21 mouse cellular contexts compared by ENCODE assay signal in the genomic region with DNA sequence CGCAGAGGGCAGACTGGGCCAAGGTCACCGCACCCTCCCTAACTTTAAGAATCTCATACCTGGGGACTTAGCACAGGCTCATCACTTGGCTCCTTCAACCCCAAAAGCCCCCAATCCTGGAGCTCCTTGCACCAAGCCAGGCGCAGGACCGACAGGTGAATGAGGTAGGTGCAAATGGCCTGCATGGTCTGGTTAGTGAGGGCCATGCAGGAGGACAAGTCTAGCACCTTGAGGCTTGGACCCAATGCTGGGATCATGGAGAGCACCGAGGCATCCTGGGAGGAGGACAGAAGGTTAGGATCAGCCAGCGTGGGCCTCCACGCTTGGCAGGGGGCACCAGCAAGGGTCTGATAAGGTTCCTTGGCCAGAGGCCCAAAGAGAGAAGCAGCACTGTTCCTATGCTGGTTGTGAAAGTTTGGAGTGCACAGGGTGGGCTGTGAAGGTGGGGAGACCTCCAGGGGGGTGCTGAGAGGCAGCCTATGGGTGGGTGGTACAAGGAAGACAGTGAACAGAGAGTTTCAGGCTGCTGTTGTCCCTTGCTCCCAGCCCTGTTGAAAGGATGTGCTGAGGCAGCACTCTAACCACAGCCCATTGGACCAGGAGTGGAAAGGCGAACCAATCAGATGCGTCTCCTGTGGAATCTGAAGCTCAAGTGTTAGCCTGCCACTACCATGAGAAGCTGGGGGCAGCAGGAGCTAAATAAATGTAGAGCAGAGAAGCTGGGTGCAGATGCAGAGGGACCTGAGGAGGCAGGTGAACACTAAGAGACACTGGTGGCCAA. TPM values are rescaled to one million over a fixed set of nuclear protein-coding genes. Genes with fewer than 3 reads are reported as not detected.
DNase-seq lines count a peak whose midpoint lies in the region; ATAC-seq and TF ChIP-seq lines count a peak whose summit lies in the region.
"Had no signal": no experiment of that assay in that cellular context is flagged by ENCODE, and none has a peak within 500 bp of the region (broad histone marks: within the 10 kb centered on the region; RNA-seq: fewer than 3 reads in every experiment).

No protein-coding gene starts in this region.

- H3K4me2 ChIP-seq in forebrain, embryonic 12.5 days: no peak overlapping the region
- H3K4me2 ChIP-seq in forebrain, embryonic 16.5 days (ENCODE audit: low read length): no peak overlapping the region
- H3K4me2 ChIP-seq in heart, postnatal 0 days (ENCODE audit: low read depth, low read length): no peak overlapping the region
- peak overlapping the region; percentile 54 for H3K4me2 ChIP-seq in liver, embryonic 15.5 days
- H3K4me2 ChIP-seq: embryonic facial prominence, embryonic 13.5 days; hindbrain, embryonic 14.5 days; limb, embryonic 12.5 days had no signal

- no peaks in the 10 kb centered on the region for H3K4me1 ChIP-seq in forebrain, embryonic 12.5 days
- H3K4me1 ChIP-seq in forebrain, embryonic 16.5 days (replicated peaks; ENCODE audit: control insufficient read depth, insufficient read depth, low read length): no peaks in the 10 kb centered on the region
- H3K4me1 ChIP-seq in heart, postnatal 0 days (ENCODE audit: control insufficient read depth, insufficient read depth): peaks cover 29% of the 10 kb centered on the region
- peaks cover 59% of the 10 kb centered on the region for H3K4me1 ChIP-seq in liver, embryonic 15.5 days (replicated peaks)
- H3K4me1 ChIP-seq: embryonic facial prominence, embryonic 13.5 days; limb, embryonic 12.5 days had no signal

- TF ChIP-seq EP300 in heart, postnatal 0 days (IDR thresholded peaks at IDR 0.05; ENCODE audit: low read depth): no peak

- H3K9me3 ChIP-seq in forebrain, embryonic 12.5 days: no peaks in the 10 kb centered on the region
- no peaks in the 10 kb centered on the region for H3K9me3 ChIP-seq in forebrain, embryonic 16.5 days (ENCODE audit: control insufficient read depth, low read length)
- H3K9me3 ChIP-seq in heart, postnatal 0 days (replicated peaks; ENCODE audit: control insufficient read depth, low read length): no peaks in the 10 kb centered on the region
- no peaks in the 10 kb centered on the region for H3K9me3 ChIP-seq in liver, embryonic 15.5 days (replicated peaks)
- H3K9me3 ChIP-seq: embryonic facial prominence, embryonic 13.5 days; limb, embryonic 12.5 days; megakaryocyte, embryonic 14.5 days had no signal

- 87% methylated on average over 9 of the region's 9 CpGs for WGBS in forebrain, embryonic 12.5 days
- 79% methylated on average over 9 of the region's 9 CpGs for WGBS in forebrain, embryonic 16.5 days
- WGBS in heart, postnatal 0 days: 57% methylated on average over 9 of the region's 9 CpGs
- 72% methylated on average over 9 of the region's 9 CpGs for WGBS in liver, embryonic 15.5 days (ENCODE audit: insufficient replicate concordance)

- H3K27me3 ChIP-seq in forebrain, embryonic 12.5 days: no peaks in the 10 kb centered on the region
- H3K27me3 ChIP-seq in forebrain, embryonic 16.5 days (replicated peaks; ENCODE audit: control insufficient read depth, insufficient read depth, low read length): no peaks in the 10 kb centered on the region
- no peaks in the 10 kb centered on the region for H3K27me3 ChIP-seq in heart, postnatal 0 days (ENCODE audit: control insufficient read depth, insufficient read depth, low read length)
- no peaks in the 10 kb centered on the region for H3K27me3 ChIP-seq in liver, embryonic 15.5 days
- H3K27me3 ChIP-seq: embryonic facial prominence, embryonic 13.5 days; limb, embryonic 12.5 days; megakaryocyte, embryonic 14.5 days had no signal

- 0 out of 2 replicates have a peak overlapping the region, but pooled peaks have one; percentile 7 for H3K9ac ChIP-seq in forebrain, embryonic 12.5 days
- no peak overlapping the region for H3K9ac ChIP-seq in forebrain, embryonic 16.5 days (replicated peaks; ENCODE audit: low read depth, low read length)
- H3K9ac ChIP-seq in heart, postnatal 0 days (replicated peaks; ENCODE audit: low read depth, low read length): no peak overlapping the region
- H3K9ac ChIP-seq in liver, embryonic 15.5 days: peak overlapping the region; percentile 35; the same call in 1 of the 2 replicates
- H3K9ac ChIP-seq: embryonic facial prominence, embryonic 13.5 days; forebrain, postnatal 0 days; hindbrain, embryonic 14.5 days; limb, embryonic 12.5 days had no signal

- peaks cover 77% of the 10 kb centered on the region for H3K36me3 ChIP-seq in forebrain, embryonic 12.5 days (replicated peaks)
- H3K36me3 ChIP-seq in forebrain, embryonic 16.5 days (ENCODE audit: control insufficient read depth, insufficient read depth): peaks cover 8% of the 10 kb centered on the region; the same call in 1 of the 2 replicates
- H3K36me3 ChIP-seq in heart, postnatal 0 days (replicated peaks; ENCODE audit: control insufficient read depth, insufficient read depth, low read length): peaks cover 43% of the 10 kb centered on the region
- H3K36me3 ChIP-seq in liver, embryonic 15.5 days (replicated peaks): peaks cover 100% of the 10 kb centered on the region

- no peak overlapping the region for H3K4me3 ChIP-seq in forebrain, embryonic 12.5 days (replicated peaks)
- H3K4me3 ChIP-seq in forebrain, embryonic 16.5 days (replicated peaks; ENCODE audit: low read length): no peak overlapping the region
- no peak overlapping the region for H3K4me3 ChIP-seq in heart, postnatal 0 days (ENCODE audit: low read depth, low read length)
- H3K4me3 ChIP-seq in liver, embryonic 15.5 days (replicated peaks): no peak overlapping the region
- H3K4me3 ChIP-seq: embryonic facial prominence, embryonic 13.5 days; layer of hippocampus, adult 2 months; limb, embryonic 12.5 days had no signal

- TF ChIP-seq CTCF in heart, postnatal 0 days (IDR thresholded peaks at IDR 0.05; ENCODE audit: low read depth): no peak

- H3K27ac ChIP-seq in forebrain, embryonic 12.5 days: no peak overlapping the region
- no peak overlapping the region for H3K27ac ChIP-seq in forebrain, embryonic 16.5 days (ENCODE audit: low read length)
- H3K27ac ChIP-seq in heart, postnatal 0 days (ENCODE audit: low read depth): no peak overlapping the region
- H3K27ac ChIP-seq in liver, embryonic 15.5 days (replicated peaks): peak overlapping the region; percentile 60
- H3K27ac ChIP-seq: embryonic facial prominence, embryonic 13.5 days; hindbrain, embryonic 14.5 days; kidney, postnatal 0 days; layer of hippocampus, adult 2 months; limb, embryonic 12.5 days had no signal

- no peak for DNase-seq in heart, postnatal 0 days (ENCODE audit: low spot score)
- DNase-seq in heart, adult 9 months (ENCODE audit: low spot score in 2 of 2): no peak
- peak; percentile 49 for DNase-seq in liver
- DNase-seq in spleen, adult 18-20 months: no peak
- DNase-seq in gastrocnemius, adult 18-20 months (ENCODE audit: low spot score): no peak
- DNase-seq: adrenal gland, postnatal 10 days; cerebellum, postnatal 14 days; forebrain, postnatal 0 days; gastrocnemius, postnatal 25 days; thymus, postnatal 4 days had no signal

- no peak for ATAC-seq in forebrain, embryonic 12.5 days (ENCODE audit: low FRiP score)
- ATAC-seq in forebrain, embryonic 16.5 days: no peak
- ATAC-seq in heart, postnatal 0 days (ENCODE audit: insufficient read depth, low read depth): 0 out of 2 replicates have a peak, but pooled peaks have one; percentile 38
- peak; percentile 22 for ATAC-seq in liver, embryonic 15.5 days (ENCODE audit: insufficient read depth)
- ATAC-seq: forebrain, postnatal 0 days; intestine, postnatal 0 days had no signal

RNA-seq across cellular contexts. Expression of a gene that starts 8.4 kb away (rescaled TPM):
- 1.3 and 1.4 TPM in 2 replicates for polyA plus RNA-seq in forebrain, embryonic 12.5 days (2016; fragmentation: Nextera tagmentation; extraction: Ambion mirVana)
- polyA plus RNA-seq in forebrain, embryonic 16.5 days (2015; fragmentation: Nextera tagmentation; extraction: Ambion mirVana): 0.76 and 1.3 TPM in 2 replicates
- total RNA-seq in heart, postnatal 0 days (2014; rRNA removed; ENCODE audit: low replicate concordance): 1.4 and 2.2 TPM in 2 replicates
- polyA plus RNA-seq in heart, postnatal 0 days (2015; fragmentation: Nextera tagmentation; extraction: Ambion mirVana): 1.6 and 1.9 TPM in 2 replicates
- polyA plus RNA-seq in liver, embryonic 15.5 days (2015; fragmentation: Nextera tagmentation; extraction: Ambion mirVana): 3.4 and 4.4 TPM in 2 replicates
- total RNA-seq in gastrocnemius, adult 18-20 months (2021): 1 to 10 TPM; 1.3 to 2.2 TPM

RNA-seq across cellular contexts. Expression of a gene that starts 12.3 kb away (rescaled TPM):
- polyA plus RNA-seq in forebrain, embryonic 12.5 days (2016; fragmentation: Nextera tagmentation; extraction: Ambion mirVana): 0.78 and 1.1 TPM in 2 replicates
- polyA plus RNA-seq in forebrain, embryonic 16.5 days (2015; fragmentation: Nextera tagmentation; extraction: Ambion mirVana): 0.36 and 0.99 TPM in 2 replicates
- 4.0 and 5.8 TPM in 2 replicates for total RNA-seq in heart, postnatal 0 days (2014; rRNA removed; ENCODE audit: low replicate concordance)
- polyA plus RNA-seq in heart, postnatal 0 days (2015; fragmentation: Nextera tagmentation; extraction: Ambion mirVana): 1.1 and 1.5 TPM in 2 replicates
- polyA plus RNA-seq in liver, embryonic 15.5 days (2015; fragmentation: Nextera tagmentation; extraction: Ambion mirVana): 10.4 and 11.8 TPM in 2 replicates
- 1 to 10 TPM in 1 of 2 experiments, under 1 TPM in 1; 0.89 to 1.4 TPM for total RNA-seq in gastrocnemius, adult 18-20 months (2021)

RNA-seq across cellular contexts. Expression of a gene that starts 12.3 kb away (rescaled TPM):
- 87.5 and 89.7 TPM in 2 replicates for polyA plus RNA-seq in forebrain, embryonic 12.5 days (2016; fragmentation: Nextera tagmentation; extraction: Ambion mirVana)
- polyA plus RNA-seq in forebrain, embryonic 16.5 days (2015; fragmentation: Nextera tagmentation; extraction: Ambion mirVana): 111 and 126 TPM in 2 replicates
- 69.3 and 81.0 TPM in 2 replicates for total RNA-seq in heart, postnatal 0 days (2014; rRNA removed; ENCODE audit: low replicate concordance)
- polyA plus RNA-seq in heart, postnatal 0 days (2015; fragmentation: Nextera tagmentation; extraction: Ambion mirVana): 66.2 and 68.9 TPM in 2 replicates
- 91.2 and 91.8 TPM in 2 replicates for polyA plus RNA-seq in liver, embryonic 15.5 days (2015; fragmentation: Nextera tagmentation; extraction: Ambion mirVana)
- 10 to 100 TPM; 21.1 to 22.6 TPM for total RNA-seq in gastrocnemius, adult 18-20 months (2021)

RNA-seq across cellular contexts. Expression of a gene that starts 16.3 kb away (rescaled TPM):
- polyA plus RNA-seq in forebrain, embryonic 12.5 days (2016; fragmentation: Nextera tagmentation; extraction: Ambion mirVana): 79.1 and 80.1 TPM in 2 replicates
- polyA plus RNA-seq in forebrain, embryonic 16.5 days (2015; fragmentation: Nextera tagmentation; extraction: Ambion mirVana): 44.9 and 46.8 TPM in 2 replicates
- total RNA-seq in heart, postnatal 0 days (2014; rRNA removed; ENCODE audit: low replicate concordance): 19.2 and 27.9 TPM in 2 replicates
- 21.8 and 22.6 TPM in 2 replicates for polyA plus RNA-seq in heart, postnatal 0 days (2015; fragmentation: Nextera tagmentation; extraction: Ambion mirVana)
- 197 and 211 TPM in 2 replicates for polyA plus RNA-seq in liver, embryonic 15.5 days (2015; fragmentation: Nextera tagmentation; extraction: Ambion mirVana)
- 10 to 100 TPM; 31.2 to 31.7 TPM for total RNA-seq in gastrocnemius, adult 18-20 months (2021)

RNA-seq across cellular contexts. Expression of a gene that starts 17.9 kb away (rescaled TPM):
- 10.4 and 11.2 TPM in 2 replicates for polyA plus RNA-seq in forebrain, embryonic 12.5 days (2016; fragmentation: Nextera tagmentation; extraction: Ambion mirVana)
- 12.5 and 12.9 TPM in 2 replicates for polyA plus RNA-seq in forebrain, embryonic 16.5 days (2015; fragmentation: Nextera tagmentation; extraction: Ambion mirVana)
- 6.1 and 10.6 TPM in 2 replicates for total RNA-seq in heart, postnatal 0 days (2014; rRNA removed; ENCODE audit: low replicate concordance)
- 9.5 and 9.9 TPM in 2 replicates for polyA plus RNA-seq in heart, postnatal 0 days (2015; fragmentation: Nextera tagmentation; extraction: Ambion mirVana)
- polyA plus RNA-seq in liver, embryonic 15.5 days (2015; fragmentation: Nextera tagmentation; extraction: Ambion mirVana): 6.0 and 6.7 TPM in 2 replicates
- 1 to 10 TPM in 1 of 2 experiments, under 1 TPM in 1; 0.85 to 1.3 TPM for total RNA-seq in gastrocnemius, adult 18-20 months (2021)
- total RNA-seq: monocyte, adult 5-6 weeks had no signal

Comparison
In these comparisons a context has a peak if more than half of its experiments do, and no peak if none do; other contexts are left out.
1. H3K9ac ChIP-seq: peak in forebrain, embryonic 12.5 days (single experiment) and liver, embryonic 15.5 days (single experiment); none in forebrain, embryonic 16.5 days (single experiment) and heart, postnatal 0 days (single experiment).
2. ATAC-seq: peak in heart, postnatal 0 days (single experiment) and liver, embryonic 15.5 days (single experiment); none in forebrain, embryonic 12.5 days (single experiment) and forebrain, embryonic 16.5 days (single experiment).